In the genomic region with DNA sequence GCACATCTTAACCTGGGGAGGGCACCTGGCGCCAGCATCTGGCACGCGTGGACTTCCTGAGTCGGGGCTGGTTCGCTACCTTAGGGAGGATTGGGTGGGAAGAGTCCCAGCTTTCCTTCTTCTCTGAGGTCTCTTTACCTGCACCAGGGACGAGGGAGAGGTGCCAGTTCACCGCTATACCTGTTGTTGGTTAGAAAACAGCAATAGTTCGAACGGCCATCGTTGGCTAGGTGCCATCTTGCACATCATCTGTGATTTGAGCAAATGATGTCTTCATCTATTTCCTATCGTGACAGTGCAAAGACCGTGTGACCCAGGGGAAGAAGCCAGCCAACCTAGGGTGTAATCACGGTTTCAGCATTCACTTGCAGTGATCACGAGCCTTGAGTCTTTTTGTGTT, we compare ENCODE assay signal across 8 mouse cellular contexts. TPM values are rescaled to one million over a fixed set of nuclear protein-coding genes. Genes with fewer than 3 reads are reported as not detected.
DNase-seq lines count a peak whose midpoint lies in the region; ATAC-seq and TF ChIP-seq lines count a peak whose summit lies in the region.

No protein-coding gene starts in this region.

- no peaks in the 10 kb centered on the region for H3K36me3 ChIP-seq in heart, embryonic 12.5 days
- no peaks in the 10 kb centered on the region for H3K36me3 ChIP-seq in embryonic facial prominence, embryonic 11.5 days (replicated peaks; ENCODE audit: control insufficient read depth, insufficient read depth, low read depth, low read length)
- H3K36me3 ChIP-seq in hindbrain, postnatal 0 days (ENCODE audit: insufficient read depth, low read length): no peaks in the 10 kb centered on the region
- H3K36me3 ChIP-seq in midbrain, embryonic 14.5 days (ENCODE audit: control insufficient read depth, insufficient read depth, low read length): no peaks in the 10 kb centered on the region

- 64% methylated on average over 14 of the region's 14 CpGs for WGBS in heart, embryonic 12.5 days
- 65% methylated on average over 14 of the region's 14 CpGs for WGBS in embryonic facial prominence, embryonic 11.5 days
- WGBS in hindbrain, postnatal 0 days: 48% methylated on average over 14 of the region's 14 CpGs
- WGBS in midbrain, embryonic 14.5 days: 56% methylated on average over 14 of the region's 14 CpGs

- TF ChIP-seq CTCF in hindbrain, postnatal 0 days (IDR thresholded peaks at IDR 0.05; ENCODE audit: low read depth): no peak

- H3K9ac ChIP-seq in heart, embryonic 12.5 days: no peak overlapping the region
- H3K9ac ChIP-seq in embryonic facial prominence, embryonic 11.5 days (replicated peaks; ENCODE audit: low read length): peak overlapping the region; percentile 62
- peak overlapping the region; percentile 54; the same call in 1 of the 2 replicates for H3K9ac ChIP-seq in hindbrain, postnatal 0 days (replicated peaks; ENCODE audit: low read length)
- H3K9ac ChIP-seq in midbrain, embryonic 14.5 days (replicated peaks; ENCODE audit: low read length): peak overlapping the region; percentile 68; the same call in 1 of the 2 replicates

- no peaks in the 10 kb centered on the region for H3K9me3 ChIP-seq in heart, embryonic 12.5 days (replicated peaks)
- no peaks in the 10 kb centered on the region for H3K9me3 ChIP-seq in embryonic facial prominence, embryonic 11.5 days (replicated peaks; ENCODE audit: control insufficient read depth, low read length)
- no peaks in the 10 kb centered on the region for H3K9me3 ChIP-seq in hindbrain, postnatal 0 days (ENCODE audit: low read length)
- H3K9me3 ChIP-seq in midbrain, embryonic 14.5 days (ENCODE audit: control insufficient read depth, low read length): no peaks in the 10 kb centered on the region

- ATAC-seq in heart, embryonic 12.5 days (ENCODE audit: insufficient number of reproducible peaks, low FRiP score): no peak
- no peak for ATAC-seq in embryonic facial prominence, embryonic 11.5 days (replicated peaks; ENCODE audit: insufficient number of reproducible peaks, low FRiP score, low TSS enrichment, low read depth)
- no peak for ATAC-seq in hindbrain, postnatal 0 days
- no peak for ATAC-seq in midbrain, embryonic 14.5 days (ENCODE audit: low FRiP score, low TSS enrichment)

- peak overlapping the region; percentile 87 for H3K4me2 ChIP-seq in heart, embryonic 12.5 days
- H3K4me2 ChIP-seq in embryonic facial prominence, embryonic 11.5 days (ENCODE audit: low read depth, low read length): peak overlapping the region; percentile 72
- peak overlapping the region; percentile 63 for H3K4me2 ChIP-seq in hindbrain, postnatal 0 days (ENCODE audit: low read depth, low read length)
- peak overlapping the region; percentile 67 for H3K4me2 ChIP-seq in midbrain, embryonic 14.5 days (ENCODE audit: low read length)

- H3K4me3 ChIP-seq in heart, embryonic 12.5 days: peak overlapping the region; percentile 52
- peak overlapping the region; percentile 43 for H3K4me3 ChIP-seq in embryonic facial prominence, embryonic 11.5 days (ENCODE audit: low read depth, low read length)
- H3K4me3 ChIP-seq in hindbrain, postnatal 0 days (ENCODE audit: low read length): peak overlapping the region; percentile 40
- peak overlapping the region; percentile 41 for H3K4me3 ChIP-seq in midbrain, embryonic 14.5 days (replicated peaks; ENCODE audit: low read depth, low read length)

- H3K4me1 ChIP-seq in heart, embryonic 12.5 days (replicated peaks): peaks cover 24% of the 10 kb centered on the region
- peaks cover 11% of the 10 kb centered on the region; the same call in 1 of the 2 replicates for H3K4me1 ChIP-seq in embryonic facial prominence, embryonic 11.5 days (ENCODE audit: control insufficient read depth, insufficient read depth, low read length)
- peaks cover 5% of the 10 kb centered on the region; the same call in 1 of the 2 replicates for H3K4me1 ChIP-seq in hindbrain, postnatal 0 days (ENCODE audit: insufficient read depth, low read length)
- H3K4me1 ChIP-seq in midbrain, embryonic 14.5 days (ENCODE audit: control insufficient read depth, insufficient read depth, low read length): peaks cover 12% of the 10 kb centered on the region; the same call in 1 of the 2 replicates

- no peak for DNase-seq in heart, adult 18-20 months
- no peak for DNase-seq in embryonic facial prominence, embryonic 11.5 days (ENCODE audit: low spot score)
- no peak for DNase-seq in hindbrain, postnatal 0 days (ENCODE audit: low spot score)
- peak; percentile 41 for DNase-seq in midbrain, embryonic 14.5 days
- DNase-seq in right cerebral cortex, postnatal 36 days (ENCODE audit: low spot score in 2 of 2): no peak
- no peak for DNase-seq in layer of hippocampus, adult 18-20 months (ENCODE audit: low spot score in 2 of 2)
- no peak for DNase-seq in cerebellum, adult 8-10 months

- peaks cover 27% of the 10 kb centered on the region for H3K27me3 ChIP-seq in heart, embryonic 12.5 days (replicated peaks)
- peaks cover 6% of the 10 kb centered on the region; the same call in 1 of the 2 replicates for H3K27me3 ChIP-seq in embryonic facial prominence, embryonic 11.5 days (ENCODE audit: control insufficient read depth, insufficient read depth, low read length)
- H3K27me3 ChIP-seq in hindbrain, postnatal 0 days (ENCODE audit: insufficient read depth, low read length): no peaks in the 10 kb centered on the region
- peaks cover 9% of the 10 kb centered on the region; the same call in 1 of the 2 replicates for H3K27me3 ChIP-seq in midbrain, embryonic 14.5 days (ENCODE audit: control insufficient read depth, insufficient read depth, low read length)

- no peak overlapping the region for H3K27ac ChIP-seq in heart, embryonic 12.5 days (ENCODE audit: poor library complexity, severe bottlenecking)
- H3K27ac ChIP-seq in embryonic facial prominence, embryonic 11.5 days (replicated peaks; ENCODE audit: low read depth, low read length): no peak overlapping the region
- H3K27ac ChIP-seq in hindbrain, postnatal 0 days: peak overlapping the region; percentile 75; the same call in 1 of the 2 replicates
- H3K27ac ChIP-seq in midbrain, embryonic 14.5 days (replicated peaks; ENCODE audit: low read depth, low read length): no peak overlapping the region

RNA-seq across cellular contexts. Expression of a gene that starts 1.1 kb away (rescaled TPM):
- 10.9 and 11.6 TPM in 2 replicates for polyA plus RNA-seq in heart, embryonic 12.5 days (2016; fragmentation: Nextera tagmentation; extraction: Ambion mirVana)
- under 1 TPM in 1 of 2 experiments, not detected in 1; 0.41 TPM for total RNA-seq in heart, adult 18-20 months (2021)
- polyA plus RNA-seq in embryonic facial prominence, embryonic 11.5 days (2014; fragmentation: Nextera tagmentation; extraction: Ambion mirVana): 6.0 and 10.1 TPM in 2 replicates
- total RNA-seq in hindbrain, postnatal 0 days (2014; rRNA removed): 39.8 and 43.5 TPM in 2 replicates
- 22.8 and 23.8 TPM in 2 replicates for polyA plus RNA-seq in hindbrain, postnatal 0 days (2015; fragmentation: Nextera tagmentation; extraction: Ambion mirVana)
- 8.3 and 10.9 TPM in 2 replicates for polyA plus RNA-seq in midbrain, embryonic 14.5 days (2014; fragmentation: Nextera tagmentation; extraction: Ambion mirVana)
- 1 to 10 TPM; 2.2 to 3.6 TPM for total RNA-seq in layer of hippocampus, adult 18-20 months (2021)

RNA-seq across cellular contexts. Expression of a gene that starts 23.3 kb away (rescaled TPM):
- 19.6 and 21.1 TPM in 2 replicates for polyA plus RNA-seq in heart, embryonic 12.5 days (2016; fragmentation: Nextera tagmentation; extraction: Ambion mirVana)
- total RNA-seq in heart, adult 18-20 months (2021): 10 to 100 TPM; 43.8 to 51.5 TPM
- polyA plus RNA-seq in embryonic facial prominence, embryonic 11.5 days (2014; fragmentation: Nextera tagmentation; extraction: Ambion mirVana): 15.5 and 17.2 TPM in 2 replicates
- 78.4 and 79.8 TPM in 2 replicates for total RNA-seq in hindbrain, postnatal 0 days (2014; rRNA removed)
- polyA plus RNA-seq in hindbrain, postnatal 0 days (2015; fragmentation: Nextera tagmentation; extraction: Ambion mirVana): 37.4 and 42.0 TPM in 2 replicates
- polyA plus RNA-seq in midbrain, embryonic 14.5 days (2014; fragmentation: Nextera tagmentation; extraction: Ambion mirVana): 47.5 and 52.0 TPM in 2 replicates
- 100 to 1,000 TPM; 162 TPM for total RNA-seq in layer of hippocampus, adult 18-20 months (2021)

RNA-seq across cellular contexts. Expression of a gene that starts 57.7 kb away (rescaled TPM):
- 30.2 and 30.8 TPM in 2 replicates for polyA plus RNA-seq in heart, embryonic 12.5 days (2016; fragmentation: Nextera tagmentation; extraction: Ambion mirVana)
- 10 to 100 TPM; 24.5 TPM for total RNA-seq in heart, adult 18-20 months (2021)
- polyA plus RNA-seq in embryonic facial prominence, embryonic 11.5 days (2014; fragmentation: Nextera tagmentation; extraction: Ambion mirVana): 25.8 and 26.0 TPM in 2 replicates
- total RNA-seq in hindbrain, postnatal 0 days (2014; rRNA removed): 20.5 and 21.7 TPM in 2 replicates
- 21.3 and 23.0 TPM in 2 replicates for polyA plus RNA-seq in hindbrain, postnatal 0 days (2015; fragmentation: Nextera tagmentation; extraction: Ambion mirVana)
- 17.0 and 21.7 TPM in 2 replicates for polyA plus RNA-seq in midbrain, embryonic 14.5 days (2014; fragmentation: Nextera tagmentation; extraction: Ambion mirVana)
- 10 to 100 TPM; 23.8 to 25.4 TPM for total RNA-seq in layer of hippocampus, adult 18-20 months (2021)
